Mouse (Mus musculus) kidney, adult 2 months (tissue): Measurements from ENCODE around the gene Cox4i2. TPM values are rescaled to one million over a fixed set of nuclear protein-coding genes. Genes with fewer than 3 reads are reported as not detected.

Source experiments
- DNase-seq: peaks from one replicate; pipeline ENCODE4 v3.0.0; 2021
- H3K27ac ChIP-seq: fragments of 200-500 bp; 2 replicates; pipeline ENCODE4 v1.5.1; 2012; ENCODE audit warnings: low read depth, low read length, control low read depth, inconsistent platforms; ENCODE audit not compliant: insufficient read depth
- H3K27me3 ChIP-seq: fragments of 200-500 bp; replicated peaks from 2 replicates; pipeline ENCODE4 v1.6.1; 2012; ENCODE audit warnings: mild to moderate bottlenecking, moderate library complexity, low read length, inconsistent platforms; ENCODE audit not compliant: control insufficient read depth, insufficient read depth
- H3K36me3 ChIP-seq: fragments of 200-500 bp; 2 replicates; pipeline ENCODE4 v1.6.1; 2012; ENCODE audit warnings: mild to moderate bottlenecking, moderate library complexity, low read length, inconsistent platforms; ENCODE audit not compliant: control insufficient read depth, insufficient read depth
- H3K4me1 ChIP-seq: fragments of 200-500 bp; 2 replicates; pipeline ENCODE4 v1.6.1; 2011; ENCODE audit warnings: low read length; ENCODE audit not compliant: control insufficient read depth, insufficient read depth
- H3K4me3 ChIP-seq: fragments of 200-500 bp; 2 replicates; pipeline ENCODE4 v1.5.1; 2011; ENCODE audit warnings: mild to moderate bottlenecking, low read depth, low read length, control low read depth; ENCODE audit not compliant: insufficient read depth
- CTCF ChIP-seq: fragments of 200-500 bp; conservative IDR thresholded peaks from 2 replicates; pipeline ENCODE4 v1.5.1; 2011; ENCODE audit warnings: low read depth, mild to moderate bottlenecking, control low read depth, low read length, moderate library complexity, mixed read lengths; ENCODE audit not compliant: insufficient read depth, insufficient read length
- POLR2A ChIP-seq: fragments of 200-500 bp; IDR thresholded peaks from one replicate; pipeline ENCODE4 v1.6.1; 2011; ENCODE audit warnings: low read depth, low read length, control low read depth
- WGBS: fragments of 180-500 bp; shearing (Covaris S2); methylation state at CpG from one replicate; pipeline ENCODE4 v1.1.7; 2018; 5-methylcytosine and 5-hydroxymethylcytosine counted together
- polyA plus RNA-seq: library from polyadenylated mRNA; depleted of rRNA; stranded (reverse); fragments of >200 nt; gene quantifications from 2 replicates; pipeline ENCODE4 v1.2.3, GENCODE M21; 2012

The Cox4i2 gene
- polyA plus RNA-seq, 1 experiment, result 3.1 TPM

- TF ChIP-seq CTCF (no peak), POLR2A (no peak)
- no peak for DNase-seq
- Histone ChIP-seq H3K27ac (peak overlapping the region; percentile 18; the same call in 1 of the 2 replicates), H3K4me3 (no peak overlapping the region), H3K4me1 (peaks cover 3% of the 10 kb centered on the region; the same call in 1 of the 2 replicates), H3K36me3 (no peaks in the 10 kb centered on the region), H3K27me3 (no peaks in the 10 kb centered on the region)
- WGBS, result 88% methylated on average over 5 of the region's 5 CpGs
Observed at GRCm38 (mm10) chr2:152740490-152740889, 13.5 kb upstream of the Cox4i2 start.

GRCm38 (mm10) chr2:152741153-152742041 is 12.6 kb upstream of the Cox4i2 start:
- 40% methylated on average over 14 of the region's 14 CpGs for WGBS
- Histone ChIP-seq H3K4me3 (no peak overlapping the region), H3K27me3 (no peaks in the 10 kb centered on the region), H3K27ac (peak overlapping the region; percentile 53), H3K4me1 (peaks cover 3% of the 10 kb centered on the region; the same call in 1 of the 2 replicates), H3K36me3 (no peaks in the 10 kb centered on the region)
- no peak for TF ChIP-seq CTCF
- no peak for TF ChIP-seq POLR2A
- peak; percentile 86 for DNase-seq

- Histone ChIP-seq H3K4me3 (no peak overlapping the region), H3K27ac (0 out of 2 replicates have a peak overlapping the region, but pooled peaks have one; percentile 2), H3K36me3 (no peaks in the 10 kb centered on the region), H3K27me3 (no peaks in the 10 kb centered on the region), H3K4me1 (peaks cover 2% of the 10 kb centered on the region; the same call in 1 of the 2 replicates)
- 34% methylated on average over 10 of the region's 10 CpGs for WGBS
- peak; percentile 85 for DNase-seq
- TF ChIP-seq CTCF (peak; percentile 69), POLR2A (no peak)
Observed at GRCm38 (mm10) chr2:152742435-152742834, 11.5 kb upstream of the Cox4i2 start.

- no peak for DNase-seq
- TF ChIP-seq POLR2A (no peak), CTCF (no peak)
- Histone ChIP-seq H3K36me3 (no peaks in the 10 kb centered on the region), H3K27ac (no peak overlapping the region), H3K4me1 (no peaks in the 10 kb centered on the region), H3K27me3 (no peaks in the 10 kb centered on the region), H3K4me3 (no peak overlapping the region)
- 58% methylated on average over 17 of the region's 17 CpGs for WGBS
Observed at GRCm38 (mm10) chr2:152756474-152757393, 2.8 kb downstream of the Cox4i2 start.

- Histone ChIP-seq H3K4me3 (no peak overlapping the region), H3K4me1 (no peaks in the 10 kb centered on the region), H3K36me3 (no peaks in the 10 kb centered on the region), H3K27ac (no peak overlapping the region), H3K27me3 (no peaks in the 10 kb centered on the region)
- WGBS, result 82% methylated on average over 2 of the region's 2 CpGs
- no peak for DNase-seq
- TF ChIP-seq CTCF (no peak), POLR2A (no peak)
Observed at GRCm38 (mm10) chr2:152757478-152757877, 3.5 kb downstream of the Cox4i2 start.

- DNase-seq, result no peak
- Histone ChIP-seq H3K27me3 (no peaks in the 10 kb centered on the region), H3K27ac (no peak overlapping the region), H3K4me3 (no peak overlapping the region), H3K4me1 (no peaks in the 10 kb centered on the region), H3K36me3 (no peaks in the 10 kb centered on the region)
- WGBS, result 40% methylated on average over 4 of the region's 4 CpGs
- TF ChIP-seq POLR2A, result no peak
- TF ChIP-seq CTCF, result no peak
Observed at GRCm38 (mm10) chr2:152758351-152758750, 4.4 kb downstream of the Cox4i2 start.
